Mouse (Mus musculus) spleen, adult 2 months (tissue): ENCODE data around the gene Tut7.

Experiments
- CTCF ChIP-seq: fragments of 200-500 bp; IDR thresholded peaks from 2 replicates; pipeline ENCODE4 v1.5.1; 2011; ENCODE audit warnings: mild to moderate bottlenecking, inconsistent platforms; ENCODE audit not compliant: insufficient read depth, insufficient read length, insufficient replicate concordance; ENCODE audit errors: extremely low read depth
- POLR2A ChIP-seq: fragments of 200-500 bp; IDR thresholded peaks from 2 replicates; pipeline ENCODE4 v1.6.1; 2011; ENCODE audit warnings: low read depth, low read length, inconsistent platforms

- TF ChIP-seq CTCF, result no peak
- no peak for TF ChIP-seq POLR2A
These were observed 27.0 kb downstream of the Tut7 start for GRCm38 (mm10) chr13:59795807-59796465.
